ENCODE assay signal across 8 mouse cellular contexts in the genomic region with DNA sequence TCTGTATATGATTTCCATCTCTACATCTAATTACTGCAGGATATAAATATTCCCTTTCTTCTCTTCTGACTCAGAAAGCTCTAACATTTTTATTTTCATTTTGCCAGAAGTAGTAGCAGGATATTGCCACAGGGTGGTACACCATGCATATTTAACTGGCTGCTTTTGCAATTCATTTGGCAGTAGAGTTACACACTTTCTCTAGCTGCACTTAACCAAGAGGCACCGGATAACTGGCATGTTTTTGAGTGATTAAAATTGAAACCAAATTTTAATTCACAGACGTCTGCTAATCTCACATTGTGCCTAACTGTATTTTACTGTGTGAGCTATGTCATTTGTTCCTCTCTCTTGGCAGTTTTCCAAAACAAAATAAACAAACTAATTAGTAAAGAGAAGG.
A peak's percentile ranks its signal among the peaks of the same experiment; 100 is the strongest.
DNase-seq lines count a peak whose midpoint lies in the region; ATAC-seq and TF ChIP-seq lines count a peak whose summit lies in the region.

No protein-coding gene starts in this region.

- 11% methylated on average over 2 of the region's 2 CpGs for WGBS in heart, postnatal 0 days
- WGBS in heart, embryonic 11.5 days (ENCODE audit: insufficient replicate concordance) = 44% methylated on average over 2 of the region's 2 CpGs
- 5% methylated on average over 2 of the region's 2 CpGs for WGBS in forebrain, embryonic 14.5 days

- H3K36me3 ChIP-seq in heart, postnatal 0 days (replicated peaks; ENCODE audit: control insufficient read depth, insufficient read depth, low read length) = no peaks in the 10 kb centered on the region
- no peaks in the 10 kb centered on the region for H3K36me3 ChIP-seq in heart, embryonic 11.5 days (ENCODE audit: control insufficient read depth, insufficient read depth, low read length)
- H3K36me3 ChIP-seq in forebrain, embryonic 14.5 days (ENCODE audit: control insufficient read depth, insufficient read depth, low read length) = no peaks in the 10 kb centered on the region

- H3K27ac ChIP-seq in heart, postnatal 0 days (ENCODE audit: low read depth) = no peak overlapping the region
- no peak overlapping the region for H3K27ac ChIP-seq in heart, embryonic 11.5 days (ENCODE audit: low read depth, low read length)
- no peak overlapping the region for H3K27ac ChIP-seq in forebrain, embryonic 14.5 days (ENCODE audit: low read depth, low read length)

- H3K4me2 ChIP-seq in heart, postnatal 0 days (ENCODE audit: low read depth, low read length) = no peak overlapping the region
- H3K4me2 ChIP-seq in heart, embryonic 11.5 days = no peak overlapping the region
- H3K4me2 ChIP-seq in forebrain, embryonic 14.5 days (ENCODE audit: low read length) = no peak overlapping the region

- H3K4me3 ChIP-seq in heart, postnatal 0 days (ENCODE audit: low read depth, low read length) = no peak overlapping the region
- no peak overlapping the region for H3K4me3 ChIP-seq in heart, embryonic 11.5 days (ENCODE audit: low read depth, low read length)
- H3K4me3 ChIP-seq in forebrain, embryonic 14.5 days (ENCODE audit: low read depth, low read length) = no peak overlapping the region

- no peak overlapping the region for H3K9ac ChIP-seq in heart, postnatal 0 days (replicated peaks; ENCODE audit: low read depth, low read length)
- H3K9ac ChIP-seq in heart, embryonic 11.5 days (ENCODE audit: low read depth, low read length) = no peak overlapping the region
- no peak overlapping the region for H3K9ac ChIP-seq in forebrain, embryonic 14.5 days (ENCODE audit: low read length)

- peak; percentile 29 for DNase-seq in heart, postnatal 0 days (ENCODE audit: low spot score)
- peak; percentile 4 for DNase-seq in 3T3-L1 (ENCODE audit: low read depth, low spot score)
- DNase-seq in adrenal gland, postnatal 14 days = peak; percentile 32
- peak; percentile 89 for DNase-seq in forebrain, embryonic 14.5 days (ENCODE audit: low spot score)
- no peak for DNase-seq in thymus, postnatal 25 days
- DNase-seq in spleen, postnatal 14 days (ENCODE audit: low spot score in 2 of 2) = no peak

- peak; percentile 59 for TF ChIP-seq CTCF in heart, postnatal 0 days (IDR thresholded peaks at IDR 0.05; ENCODE audit: low read depth)

- H3K9me3 ChIP-seq in heart, postnatal 0 days (replicated peaks; ENCODE audit: control insufficient read depth, low read length) = no peaks in the 10 kb centered on the region
- no peaks in the 10 kb centered on the region for H3K9me3 ChIP-seq in heart, embryonic 11.5 days (replicated peaks; ENCODE audit: control insufficient read depth, low read length)
- no peaks in the 10 kb centered on the region for H3K9me3 ChIP-seq in forebrain, embryonic 14.5 days (replicated peaks; ENCODE audit: control insufficient read depth, low read length)

- no peak for TF ChIP-seq EP300 in heart, postnatal 0 days (IDR thresholded peaks at IDR 0.05; ENCODE audit: low read depth)

- no peaks in the 10 kb centered on the region for H3K27me3 ChIP-seq in heart, postnatal 0 days (ENCODE audit: control insufficient read depth, insufficient read depth, low read length)
- no peaks in the 10 kb centered on the region for H3K27me3 ChIP-seq in heart, embryonic 11.5 days (ENCODE audit: control insufficient read depth, insufficient read depth, low read length)
- H3K27me3 ChIP-seq in forebrain, embryonic 14.5 days (replicated peaks; ENCODE audit: control insufficient read depth, insufficient read depth, low read length) = no peaks in the 10 kb centered on the region

- H3K4me1 ChIP-seq in heart, postnatal 0 days (ENCODE audit: control insufficient read depth, insufficient read depth) = no peaks in the 10 kb centered on the region
- H3K4me1 ChIP-seq in heart, embryonic 11.5 days (ENCODE audit: control insufficient read depth, insufficient read depth, low read length) = no peaks in the 10 kb centered on the region
- no peaks in the 10 kb centered on the region for H3K4me1 ChIP-seq in forebrain, embryonic 14.5 days (ENCODE audit: control insufficient read depth, insufficient read depth, low read length)

- ATAC-seq in heart, postnatal 0 days (ENCODE audit: insufficient read depth, low read depth) = no peak
- no peak for ATAC-seq in heart, embryonic 11.5 days (replicated peaks; ENCODE audit: insufficient number of reproducible peaks, low FRiP score, low TSS enrichment)
- ATAC-seq in forebrain, embryonic 14.5 days = peak; percentile 77
- ATAC-seq in megakaryocyte-erythroid progenitor cell, adult 5-6 weeks (replicated peaks; ENCODE audit: low FRiP score, low TSS enrichment, poor library complexity, severe bottlenecking) = peak; percentile 99

Comparison
In these comparisons a context has a peak if more than half of its experiments do, and no peak if none do; other contexts are left out.
1. ATAC-seq: peak in forebrain, embryonic 14.5 days (single experiment) and megakaryocyte-erythroid progenitor cell, adult 5-6 weeks (single experiment); none in heart, postnatal 0 days (single experiment) and heart, embryonic 11.5 days (single experiment).
2. DNase-seq: peak in heart, postnatal 0 days (single experiment), 3T3-L1 (single experiment), adrenal gland, postnatal 14 days (single experiment) and forebrain, embryonic 14.5 days (single experiment); none in thymus, postnatal 25 days (single experiment) and spleen, postnatal 14 days (0 of 2).